Comparison of ENCODE assay signal across 9 mouse cellular contexts in the genomic region with DNA sequence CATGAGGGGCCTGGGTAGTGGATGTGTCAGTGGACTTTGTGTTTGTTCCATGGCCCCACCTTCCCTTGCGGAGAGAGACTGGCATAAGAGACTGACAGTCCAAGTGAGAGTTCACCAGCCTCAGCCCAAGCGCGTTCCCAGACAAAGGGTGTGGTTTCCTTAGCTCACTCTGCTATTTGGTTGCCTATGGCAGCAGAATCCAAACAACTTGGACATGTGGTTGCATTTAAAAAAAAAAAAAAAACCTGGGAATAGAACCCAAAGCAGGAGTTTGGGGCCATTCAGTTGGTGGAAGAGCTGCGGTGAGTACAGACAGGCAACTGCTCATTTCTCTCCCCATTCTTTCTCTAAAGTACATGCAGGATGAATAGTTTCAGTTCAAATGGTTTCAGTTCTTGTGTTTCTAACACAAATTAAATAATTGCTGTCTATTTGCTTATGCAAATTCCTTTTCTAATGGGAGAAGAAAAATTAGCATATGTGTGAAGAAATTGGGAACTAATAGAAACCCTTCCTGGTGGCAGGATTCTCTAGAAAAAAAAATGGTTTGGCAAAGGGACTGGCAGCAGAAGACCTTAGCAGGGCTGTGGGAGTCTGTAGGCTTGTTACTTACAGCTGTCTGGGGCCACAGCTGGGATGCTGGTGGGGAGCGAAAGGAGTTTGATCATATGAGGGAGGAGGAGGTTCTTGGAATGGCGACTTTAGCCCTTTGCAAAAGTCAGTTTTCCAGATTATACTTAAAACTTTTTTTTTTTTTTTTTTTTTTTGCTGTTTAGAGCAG. TPM values are rescaled to one million over a fixed set of nuclear protein-coding genes. Genes with fewer than 3 reads are reported as not detected.
DNase-seq lines count a peak whose midpoint lies in the region; ATAC-seq and TF ChIP-seq lines count a peak whose summit lies in the region.
"Had no signal": no experiment of that assay in that cellular context is flagged by ENCODE, and none has a peak within 500 bp of the region (broad histone marks: within the 10 kb centered on the region; RNA-seq: fewer than 3 reads in every experiment).

No protein-coding gene starts in this region.

- intact Hi-C loops in heart, postnatal 36 days (cut with DNase I) = no loop called here

- no peaks in the 10 kb centered on the region for H3K4me1 ChIP-seq in hindbrain, embryonic 15.5 days (replicated peaks)
- no peaks in the 10 kb centered on the region for H3K4me1 ChIP-seq in hindbrain, embryonic 10.5 days (replicated peaks)
- no peaks in the 10 kb centered on the region for H3K4me1 ChIP-seq in midbrain, embryonic 16.5 days (ENCODE audit: control insufficient read depth, insufficient read depth, low read length)
- no peaks in the 10 kb centered on the region for H3K4me1 ChIP-seq in thymus, adult 2 months (replicated peaks; ENCODE audit: control insufficient read depth, insufficient read depth, low read length)

- DNase-seq in hindbrain, embryonic 10.5 days (ENCODE audit: low spot score) = no peak
- DNase-seq in heart, postnatal 36 days = peak; percentile 25 to 29
- DNase-seq in spleen, postnatal 10 days (ENCODE audit: low spot score in 2 of 2) = no peak
- DNase-seq in thymus, adult 2 months = no peak
- DNase-seq in adrenal gland, postnatal 36 days = no peak
- DNase-seq: cerebellum, adult 9-10 months had no signal

- no peaks in the 10 kb centered on the region for H3K27me3 ChIP-seq in hindbrain, embryonic 15.5 days
- H3K27me3 ChIP-seq in hindbrain, embryonic 10.5 days (ENCODE audit: insufficient read depth, poor library complexity, severe bottlenecking) = no peaks in the 10 kb centered on the region
- H3K27me3 ChIP-seq in midbrain, embryonic 16.5 days (ENCODE audit: control insufficient read depth, insufficient read depth, low read depth, low read length) = no peaks in the 10 kb centered on the region
- no peaks in the 10 kb centered on the region for H3K27me3 ChIP-seq in thymus, adult 2 months (ENCODE audit: control insufficient read depth, insufficient read depth, low read length)

- no peaks in the 10 kb centered on the region for H3K36me3 ChIP-seq in hindbrain, embryonic 15.5 days
- peaks cover 23% of the 10 kb centered on the region for H3K36me3 ChIP-seq in hindbrain, embryonic 10.5 days
- H3K36me3 ChIP-seq in midbrain, embryonic 16.5 days (ENCODE audit: control insufficient read depth, insufficient read depth, low read length) = no peaks in the 10 kb centered on the region
- no peaks in the 10 kb centered on the region for H3K36me3 ChIP-seq in thymus, adult 2 months (ENCODE audit: control insufficient read depth, insufficient read depth, low read length)

- WGBS in hindbrain, embryonic 15.5 days = 62% methylated on average over 6 of the region's 6 CpGs
- 73% methylated on average over 6 of the region's 6 CpGs for WGBS in hindbrain, embryonic 10.5 days
- WGBS in midbrain, embryonic 16.5 days = 60% methylated on average over 6 of the region's 6 CpGs
- WGBS in thymus, adult 2 months = 87% methylated on average over 6 of the region's 6 CpGs

- no peaks in the 10 kb centered on the region for H3K9me3 ChIP-seq in hindbrain, embryonic 15.5 days
- no peaks in the 10 kb centered on the region for H3K9me3 ChIP-seq in hindbrain, embryonic 10.5 days
- H3K9me3 ChIP-seq in midbrain, embryonic 16.5 days (replicated peaks; ENCODE audit: control insufficient read depth, low read length, poor library complexity, severe bottlenecking) = no peaks in the 10 kb centered on the region

- peak; percentile 69; the same call in 1 of the 2 replicates for ATAC-seq in hindbrain, embryonic 15.5 days (ENCODE audit: low FRiP score, low read depth)
- 0 out of 2 replicates have a peak, but pooled peaks have one; percentile 18 for ATAC-seq in common myeloid progenitor, adult 5-6 weeks (replicated peaks; ENCODE audit: low read depth, poor library complexity, severe bottlenecking)
- ATAC-seq in midbrain, embryonic 16.5 days = peak; percentile 14; the same call in 1 of the 2 replicates

- no peak for TF ChIP-seq POLR2A in thymus, adult 2 months (IDR thresholded peaks at IDR 0.05; ENCODE audit: control insufficient read depth, extremely low read depth, insufficient read depth, low read length, poor library complexity)

- no peak overlapping the region for H3K27ac ChIP-seq in hindbrain, embryonic 15.5 days (replicated peaks)
- no peak overlapping the region for H3K27ac ChIP-seq in hindbrain, embryonic 10.5 days
- H3K27ac ChIP-seq in midbrain, embryonic 16.5 days (ENCODE audit: low read length) = no peak overlapping the region
- H3K27ac ChIP-seq in thymus, adult 2 months (ENCODE audit: control insufficient read depth, insufficient read depth, low read length) = no peak overlapping the region

- no peak overlapping the region for H3K4me3 ChIP-seq in hindbrain, embryonic 15.5 days
- H3K4me3 ChIP-seq in hindbrain, embryonic 10.5 days = no peak overlapping the region
- H3K4me3 ChIP-seq in midbrain, embryonic 16.5 days (ENCODE audit: low read depth, low read length) = no peak overlapping the region
- H3K4me3 ChIP-seq in thymus, adult 2 months (ENCODE audit: control insufficient read depth, insufficient read depth, low read length) = no peak overlapping the region

- no peak overlapping the region for H3K4me2 ChIP-seq in hindbrain, embryonic 15.5 days
- no peak overlapping the region for H3K4me2 ChIP-seq in midbrain, embryonic 16.5 days (ENCODE audit: low read length)

- H3K9ac ChIP-seq in hindbrain, embryonic 15.5 days = no peak overlapping the region
- no peak overlapping the region for H3K9ac ChIP-seq in midbrain, embryonic 16.5 days (ENCODE audit: low read depth, low read length)

- TF ChIP-seq CTCF in thymus, adult 2 months (IDR thresholded peaks at IDR 0.05; ENCODE audit: borderline replicate concordance, control insufficient read depth, extremely low read depth, insufficient read depth, low read length, poor library complexity) = no peak

RNA-seq across cellular contexts. Expression of a gene that starts 35.7 kb away (rescaled TPM):
- polyA plus RNA-seq in hindbrain, embryonic 15.5 days (2015; fragmentation: Nextera tagmentation; extraction: Ambion mirVana) = 0.39 and 0.69 TPM in 2 replicates
- polyA plus RNA-seq in hindbrain, embryonic 10.5 days (2016; fragmentation: Nextera tagmentation; extraction: Ambion mirVana) = 2.1 and 2.4 TPM in 2 replicates
- 5.2 and 7.5 TPM in 2 replicates for total RNA-seq in common myeloid progenitor, adult 5-6 weeks (2017)
- total RNA-seq in heart, postnatal 36 days (2021) = under 1 TPM; 0.41 to 0.67 TPM
- 0.35 and 0.44 TPM in 2 replicates for polyA plus RNA-seq in midbrain, embryonic 16.5 days (2015; fragmentation: Nextera tagmentation; extraction: Ambion mirVana)
- 0.08 TPM in 1 of 2 replicates, not detected in the other for polyA plus RNA-seq in thymus, adult 2 months (2012; rRNA removed)
- 1 to 10 TPM; 1.4 to 2.6 TPM for total RNA-seq in adrenal gland, postnatal 36 days (2021)

RNA-seq across cellular contexts. Expression of a gene that starts 54.9 kb away (rescaled TPM):
- polyA plus RNA-seq in hindbrain, embryonic 15.5 days (2015; fragmentation: Nextera tagmentation; extraction: Ambion mirVana) = 176 and 182 TPM in 2 replicates
- 81.0 and 87.1 TPM in 2 replicates for polyA plus RNA-seq in hindbrain, embryonic 10.5 days (2016; fragmentation: Nextera tagmentation; extraction: Ambion mirVana)
- 1.6 and 21.3 TPM in 2 replicates for total RNA-seq in common myeloid progenitor, adult 5-6 weeks (2017)
- total RNA-seq in heart, postnatal 36 days (2021) = 100 to 1,000 TPM; 102 to 120 TPM
- polyA plus RNA-seq in midbrain, embryonic 16.5 days (2015; fragmentation: Nextera tagmentation; extraction: Ambion mirVana) = 190 and 207 TPM in 2 replicates
- 11.5 and 20.6 TPM in 2 replicates for polyA plus RNA-seq in thymus, adult 2 months (2012; rRNA removed)
- 10 to 100 TPM; 37.4 to 73.8 TPM for total RNA-seq in adrenal gland, postnatal 36 days (2021)

Comparison
In these comparisons a context has a peak if more than half of its experiments do, and no peak if none do; other contexts are left out.
1. ATAC-seq: peak in every context shown above with its lines; median percentile 69 in hindbrain, embryonic 15.5 days; 18 in common myeloid progenitor, adult 5-6 weeks; 14 in midbrain, embryonic 16.5 days.
2. DNase-seq: peak in heart, postnatal 36 days (2 of 2); none in hindbrain, embryonic 10.5 days (single experiment), spleen, postnatal 10 days (0 of 2), thymus, adult 2 months (single experiment) and adrenal gland, postnatal 36 days (0 of 2).